Mouse (Mus musculus): ENCODE results near the gene Arhgef17. TPM values are rescaled to one million over a fixed set of nuclear protein-coding genes. Genes with fewer than 3 reads are reported as not detected.

Arhgef17 gene
- polyA plus RNA-seq, 1 experiment = not detected

DNA sequence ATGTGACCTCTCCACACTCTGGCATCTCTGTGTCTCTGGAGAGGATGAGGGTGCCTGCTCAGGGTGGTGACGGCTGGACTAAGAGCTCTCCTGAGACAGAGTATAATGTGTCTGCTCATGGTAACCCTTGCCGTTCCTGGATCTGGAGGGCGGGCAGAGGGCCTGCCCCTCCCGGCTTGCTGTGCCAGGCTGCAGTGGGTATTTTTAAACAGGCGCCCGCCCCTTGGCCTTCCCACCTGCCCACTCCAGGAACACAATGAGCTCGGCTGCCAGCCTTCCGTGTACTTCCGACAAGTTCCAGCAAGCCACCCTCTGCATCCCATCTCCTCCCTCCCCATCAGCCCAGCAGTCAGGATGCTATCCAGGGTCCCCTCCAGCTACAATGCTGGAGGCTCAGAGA lies 20.1 kb downstream of the Arhgef17 start:
- peak overlapping the region; percentile 79 for H3K27ac ChIP-seq (ENCODE audit: insufficient read depth, low read depth, low read length)

GRCm38 (mm10) chr7:100911246-100911770 lies 20.6 kb downstream of the Arhgef17 start:
- H3K27ac ChIP-seq (ENCODE audit: insufficient read depth, low read depth, low read length) = peak overlapping the region; percentile 79
- H3K4me1 ChIP-seq (ENCODE audit: control insufficient read depth, insufficient read depth, low read length) = peaks cover 68% of the 10 kb centered on the region
- no peak overlapping the region for H3K4me3 ChIP-seq (ENCODE audit: insufficient read depth, low read depth, low read length)
- TF ChIP-seq POLR2A (IDR thresholded peaks at IDR 0.05; ENCODE audit: insufficient read depth, low read depth, low read length) (no peak), CTCF (IDR thresholded peaks at IDR 0.05; ENCODE audit: insufficient read depth, low read depth, low read length) (no peak)
- 48% methylated on average over 2 of the region's 2 CpGs for WGBS

More for the DNA sequence above, 20.1 kb downstream of the Arhgef17 start:
- 19% methylated on average over 9 of the region's 9 CpGs for WGBS
- TF ChIP-seq POLR2A (IDR thresholded peaks at IDR 0.05; ENCODE audit: insufficient read depth, low read depth, low read length) (no peak), CTCF (IDR thresholded peaks at IDR 0.05; ENCODE audit: insufficient read depth, low read depth, low read length) (no peak)
- no peak overlapping the region for H3K4me3 ChIP-seq (ENCODE audit: insufficient read depth, low read depth, low read length)
- peaks cover 73% of the 10 kb centered on the region for H3K4me1 ChIP-seq (ENCODE audit: control insufficient read depth, insufficient read depth, low read length)

DNA sequence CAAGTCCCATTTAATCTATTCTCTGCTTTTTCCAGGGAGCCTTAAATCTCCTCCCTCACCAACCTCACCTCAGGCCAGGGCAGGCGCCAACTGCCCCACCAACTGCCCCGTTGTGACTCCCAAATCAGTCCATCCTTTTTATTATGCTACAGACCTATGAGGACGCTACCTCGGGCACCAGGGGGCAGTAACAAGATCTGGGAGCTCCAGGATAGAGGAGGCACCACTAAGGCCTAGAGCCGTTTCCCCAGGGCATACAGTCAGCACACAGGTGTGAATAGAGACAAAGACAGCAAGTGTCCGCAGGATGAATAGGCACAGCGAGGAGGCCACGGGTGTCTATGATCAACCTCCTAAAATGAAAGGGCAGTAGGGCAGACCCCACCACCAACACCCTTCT lies 23.3 kb downstream of the Arhgef17 start:
- Histone ChIP-seq H3K4me1 (ENCODE audit: control insufficient read depth, insufficient read depth, low read length) (peaks cover 54% of the 10 kb centered on the region), H3K27ac (ENCODE audit: insufficient read depth, low read depth, low read length) (no peak overlapping the region), H3K4me3 (ENCODE audit: insufficient read depth, low read depth, low read length) (no peak overlapping the region)
- TF ChIP-seq POLR2A (IDR thresholded peaks at IDR 0.05; ENCODE audit: insufficient read depth, low read depth, low read length) = no peak
- TF ChIP-seq CTCF (IDR thresholded peaks at IDR 0.05; ENCODE audit: insufficient read depth, low read depth, low read length) = no peak
- 49% methylated on average over 8 of the region's 8 CpGs for WGBS

GRCm38 (mm10) chr7:100908061-100908460 lies 23.8 kb downstream of the Arhgef17 start:
- no peak overlapping the region for H3K27ac ChIP-seq (ENCODE audit: insufficient read depth, low read depth, low read length)
- no peak overlapping the region for H3K4me3 ChIP-seq (ENCODE audit: insufficient read depth, low read depth, low read length)
- peaks cover 51% of the 10 kb centered on the region for H3K4me1 ChIP-seq (ENCODE audit: control insufficient read depth, insufficient read depth, low read length)
- whole genome bisulfite sequencing = 74% methylated on average over 8 of the region's 8 CpGs
- TF ChIP-seq CTCF (IDR thresholded peaks at IDR 0.05; ENCODE audit: insufficient read depth, low read depth, low read length) (no peak), POLR2A (IDR thresholded peaks at IDR 0.05; ENCODE audit: insufficient read depth, low read depth, low read length) (no peak)

- Histone ChIP-seq H3K4me1 (ENCODE audit: control insufficient read depth, insufficient read depth, low read length) (peaks cover 44% of the 10 kb centered on the region), H3K27ac (ENCODE audit: insufficient read depth, low read depth, low read length) (no peak overlapping the region), H3K4me3 (ENCODE audit: insufficient read depth, low read depth, low read length) (no peak overlapping the region)
- WGBS = 0% methylated on average over 1 of the region's 1 CpGs
- TF ChIP-seq POLR2A (IDR thresholded peaks at IDR 0.05; ENCODE audit: insufficient read depth, low read depth, low read length) (no peak), CTCF (IDR thresholded peaks at IDR 0.05; ENCODE audit: insufficient read depth, low read depth, low read length) (peak; percentile 60; the same call in 1 of the 2 replicates)
These were observed 24.7 kb downstream of the Arhgef17 start for GRCm38 (mm10) chr7:100907231-100907630.

GRCm38 (mm10) chr7:100906029-100906789 lies 25.7 kb downstream of the Arhgef17 start:
- Histone ChIP-seq H3K4me3 (ENCODE audit: insufficient read depth, low read depth, low read length) (no peak overlapping the region), H3K27ac (ENCODE audit: insufficient read depth, low read depth, low read length) (no peak overlapping the region), H3K4me1 (ENCODE audit: control insufficient read depth, insufficient read depth, low read length) (peaks cover 36% of the 10 kb centered on the region)
- TF ChIP-seq CTCF (IDR thresholded peaks at IDR 0.05; ENCODE audit: insufficient read depth, low read depth, low read length) (no peak), POLR2A (IDR thresholded peaks at IDR 0.05; ENCODE audit: insufficient read depth, low read depth, low read length) (no peak)
- 79% methylated on average over 10 of the region's 10 CpGs for WGBS

DNA sequence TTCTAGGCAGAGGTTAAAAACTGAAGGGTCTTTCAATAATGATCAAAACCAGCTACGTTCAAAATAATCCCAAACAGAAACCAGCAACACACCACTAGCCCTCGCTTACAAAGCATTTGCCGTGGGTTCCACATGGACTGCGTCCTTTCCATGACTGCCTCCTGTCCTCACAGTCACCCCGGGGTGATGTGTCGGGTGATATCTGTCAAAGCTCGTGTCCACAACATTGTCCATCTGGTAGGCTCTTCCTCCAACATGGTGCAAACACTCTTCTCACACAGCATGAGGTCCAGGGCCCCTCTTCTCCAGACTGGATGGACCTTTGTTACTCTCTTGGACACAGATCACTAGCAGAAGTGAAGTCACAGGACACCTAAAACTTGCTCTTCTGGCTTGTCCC lies 26.9 kb downstream of the Arhgef17 start:
- H3K4me3 ChIP-seq (ENCODE audit: insufficient read depth, low read depth, low read length) = no peak overlapping the region
- 92% methylated on average over 7 of the region's 7 CpGs for WGBS
- TF ChIP-seq CTCF (IDR thresholded peaks at IDR 0.05; ENCODE audit: insufficient read depth, low read depth, low read length) (no peak), POLR2A (IDR thresholded peaks at IDR 0.05; ENCODE audit: insufficient read depth, low read depth, low read length) (no peak)

GRCm38 (mm10) chr7:100904612-100905011 lies 27.3 kb downstream of the Arhgef17 start:
- H3K4me3 ChIP-seq (ENCODE audit: insufficient read depth, low read depth, low read length) = no peak overlapping the region
- H3K4me1 ChIP-seq (ENCODE audit: control insufficient read depth, insufficient read depth, low read length) = peaks cover 23% of the 10 kb centered on the region
- TF ChIP-seq CTCF (IDR thresholded peaks at IDR 0.05; ENCODE audit: insufficient read depth, low read depth, low read length) (no peak), POLR2A (IDR thresholded peaks at IDR 0.05; ENCODE audit: insufficient read depth, low read depth, low read length) (no peak)
- H3K27ac ChIP-seq (ENCODE audit: insufficient read depth, low read depth, low read length) = no peak overlapping the region
- WGBS = 91% methylated on average over 5 of the region's 5 CpGs

More for the DNA sequence above, 26.9 kb downstream of the Arhgef17 start:
- Histone ChIP-seq H3K27ac (ENCODE audit: insufficient read depth, low read depth, low read length) (no peak overlapping the region), H3K4me1 (ENCODE audit: control insufficient read depth, insufficient read depth, low read length) (peaks cover 27% of the 10 kb centered on the region)

DNA sequence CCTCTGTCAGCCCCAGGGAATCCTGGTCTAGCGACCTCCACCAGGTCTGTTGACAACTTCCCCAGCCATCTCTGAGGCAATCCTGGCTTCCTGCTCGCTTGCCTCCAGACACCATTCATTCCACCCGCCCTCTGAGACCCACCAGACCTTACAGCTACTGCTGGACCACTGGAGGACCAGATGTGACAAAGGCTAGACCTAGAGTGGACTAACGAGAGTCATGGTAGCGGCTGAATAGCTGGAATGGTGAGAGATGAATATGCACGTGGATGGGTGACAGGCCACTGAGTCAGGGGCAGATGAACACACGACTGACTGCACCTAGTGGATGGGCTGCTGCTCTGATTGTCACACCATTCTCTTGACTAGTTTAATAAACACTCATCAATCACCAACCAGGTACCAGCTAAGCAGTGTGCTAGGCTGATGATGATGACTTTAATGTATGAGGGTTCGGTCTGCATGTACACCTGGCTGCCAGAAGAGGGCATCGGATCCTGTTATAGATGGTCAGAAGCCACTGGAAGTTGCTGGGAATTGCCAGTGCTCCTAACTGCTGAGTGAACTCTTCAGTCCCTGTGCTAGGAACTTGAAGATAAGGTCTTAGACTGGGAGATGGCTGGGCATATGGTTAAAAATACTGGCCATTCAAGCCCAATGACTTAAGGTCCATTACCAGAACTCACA lies 29.3 kb downstream of the Arhgef17 start:
- Histone ChIP-seq H3K4me3 (ENCODE audit: insufficient read depth, low read depth, low read length) (no peak overlapping the region), H3K27ac (ENCODE audit: insufficient read depth, low read depth, low read length) (no peak overlapping the region), H3K4me1 (ENCODE audit: control insufficient read depth, insufficient read depth, low read length) (peaks cover 12% of the 10 kb centered on the region)
- 80% methylated on average over 9 of the region's 9 CpGs for WGBS
- no peak for TF ChIP-seq POLR2A (IDR thresholded peaks at IDR 0.05; ENCODE audit: insufficient read depth, low read depth, low read length)
- TF ChIP-seq CTCF (IDR thresholded peaks at IDR 0.05; ENCODE audit: insufficient read depth, low read depth, low read length) = no peak

Data from olfactory bulb, adult 2 months (tissue).